Mouse (Mus musculus) c-Kit-negative CD71-positive TER-119-positive erythroid progenitor cells, embryonic 14.5 days (primary cell): Measurements from ENCODE around the gene Stat4.

Experiments
- DNase-seq: peaks from one replicate; pipeline ENCODE4 v3.0.0-alpha.2; 2013; ENCODE audit warnings: low read depth, low spot score

Gene Stat4

DNA sequence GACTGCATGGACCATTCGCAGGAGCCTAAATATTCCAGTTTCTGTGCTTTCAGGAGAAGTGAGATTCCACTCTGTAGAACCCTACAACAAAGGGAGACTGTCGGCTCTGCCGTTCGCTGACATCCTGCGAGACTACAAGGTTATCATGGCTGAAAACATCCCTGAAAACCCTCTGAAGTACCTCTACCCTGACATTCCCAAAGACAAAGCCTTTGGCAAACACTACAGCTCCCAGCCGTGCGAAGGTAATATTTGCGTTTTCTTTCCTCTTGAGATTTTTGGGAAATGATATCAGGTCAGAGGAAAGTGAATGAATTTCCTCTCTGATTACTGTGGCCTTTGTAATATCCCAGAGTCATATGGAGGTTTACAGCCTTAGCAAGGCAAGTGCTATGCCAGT is 115.8 kb downstream of the Stat4 start:
- no peak for DNase-seq

DNA sequence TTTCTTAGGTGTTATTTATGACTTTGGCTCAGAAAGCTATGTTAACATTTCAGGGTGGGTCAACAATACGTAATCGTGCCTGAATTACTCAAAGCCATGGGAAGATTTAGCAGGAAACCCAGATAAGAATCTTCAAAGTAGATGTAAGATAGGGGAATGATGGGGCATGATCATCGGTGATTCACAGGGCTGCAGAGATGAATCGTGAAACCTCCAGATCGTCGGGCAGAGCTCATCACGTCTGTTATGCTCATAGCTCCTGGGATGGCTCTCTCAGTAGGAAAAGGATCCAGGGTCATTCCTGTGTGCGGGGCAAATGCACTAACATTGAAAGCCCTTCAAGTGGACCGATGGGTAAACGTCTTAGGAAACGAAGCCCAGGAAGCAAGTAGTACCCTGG is 120.3 kb downstream of the Stat4 start:
- DNase-seq = no peak

DNA sequence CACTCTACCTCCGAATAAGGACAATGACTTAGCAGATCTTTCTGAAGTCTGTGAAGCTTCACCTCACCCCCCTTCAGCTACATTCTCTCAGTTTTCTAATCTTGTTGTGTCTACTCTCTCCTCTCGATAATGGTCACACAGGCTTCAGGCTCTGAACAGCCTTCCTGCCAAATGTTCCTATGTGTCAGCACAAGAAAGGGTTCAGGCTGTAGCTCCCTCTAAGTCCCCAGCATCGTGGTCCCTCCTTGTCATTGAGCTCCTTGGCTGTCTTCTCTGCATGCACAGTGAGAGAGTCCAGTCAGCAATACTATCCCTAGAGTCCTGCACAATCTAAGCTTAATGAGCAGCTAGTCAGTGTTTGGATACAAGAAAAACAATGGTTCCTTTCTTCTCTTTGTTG is 124.3 kb downstream of the Stat4 start:
- DNase-seq = no peak

DNA sequence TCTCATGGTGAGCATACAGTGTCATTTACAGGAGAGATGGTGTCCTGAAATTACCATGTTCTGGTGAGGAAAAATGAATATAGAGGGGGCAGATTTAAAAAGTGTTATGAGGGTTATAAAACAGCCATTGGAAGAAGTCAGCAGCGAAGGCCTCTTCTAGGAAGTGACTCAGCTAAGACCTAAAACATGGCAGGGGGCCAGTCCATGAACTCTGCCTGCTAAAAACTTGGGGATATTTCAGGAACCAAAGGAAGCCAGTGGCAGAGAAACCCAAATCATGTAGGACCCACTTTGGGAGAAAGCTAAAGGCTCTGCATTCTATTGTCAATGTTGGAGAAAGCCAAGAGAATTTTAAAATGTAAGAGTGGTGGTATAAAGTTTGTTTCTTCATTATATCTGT is 125.4 kb downstream of the Stat4 start:
- no peak for DNase-seq

DNA sequence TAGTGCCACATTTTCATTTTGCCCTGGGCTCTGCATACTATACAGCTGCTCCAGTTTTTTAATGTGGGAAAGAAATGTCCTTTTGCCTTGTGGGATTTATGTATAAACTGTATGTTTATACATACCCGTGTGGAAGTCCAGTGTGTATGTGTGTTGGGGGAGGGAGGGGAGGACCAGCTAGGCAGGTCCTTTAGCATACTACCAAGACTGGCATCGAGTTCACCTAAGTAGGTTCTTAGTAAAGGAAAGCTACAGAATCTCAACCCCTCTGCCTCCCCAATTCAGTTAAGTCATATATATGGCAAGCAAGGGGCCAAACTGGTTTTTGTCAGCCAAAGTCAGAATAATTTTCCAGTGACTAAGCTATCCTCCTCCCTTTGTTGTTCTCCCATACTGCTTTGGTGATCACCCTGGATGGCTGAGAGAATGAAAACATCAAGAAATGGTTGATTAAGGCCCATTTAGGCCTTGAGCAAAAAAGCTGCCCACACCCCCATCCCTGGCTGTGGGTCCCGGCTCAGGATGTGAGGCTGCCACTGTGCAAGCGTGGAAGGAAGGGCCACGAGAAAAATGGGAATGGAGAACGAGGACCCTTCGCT is 126.2 kb downstream of the Stat4 start:
- DNase-seq = no peak

DNA sequence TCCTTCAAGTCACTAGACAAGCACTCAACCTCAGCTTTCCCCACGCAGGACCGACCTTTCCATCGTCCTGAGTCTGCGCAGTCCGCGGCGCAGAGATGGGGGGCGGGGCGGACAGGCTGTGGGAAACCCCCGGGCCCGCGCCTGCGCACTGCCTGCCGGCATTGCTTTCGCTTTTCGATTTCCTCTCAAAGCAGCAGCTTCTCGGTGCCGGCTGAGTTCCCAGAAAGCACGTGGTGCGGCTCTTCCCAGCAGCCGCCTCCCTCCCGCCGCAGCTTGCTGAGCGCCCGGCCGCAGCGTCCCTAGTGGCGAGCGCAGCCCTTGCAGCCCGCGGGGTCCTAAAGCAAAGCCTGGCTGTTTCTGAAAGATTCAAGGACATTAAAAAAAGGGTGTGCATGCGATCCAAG is 126.7 kb downstream of the Stat4 start:
- DNase-seq = peak; percentile 93

DNA sequence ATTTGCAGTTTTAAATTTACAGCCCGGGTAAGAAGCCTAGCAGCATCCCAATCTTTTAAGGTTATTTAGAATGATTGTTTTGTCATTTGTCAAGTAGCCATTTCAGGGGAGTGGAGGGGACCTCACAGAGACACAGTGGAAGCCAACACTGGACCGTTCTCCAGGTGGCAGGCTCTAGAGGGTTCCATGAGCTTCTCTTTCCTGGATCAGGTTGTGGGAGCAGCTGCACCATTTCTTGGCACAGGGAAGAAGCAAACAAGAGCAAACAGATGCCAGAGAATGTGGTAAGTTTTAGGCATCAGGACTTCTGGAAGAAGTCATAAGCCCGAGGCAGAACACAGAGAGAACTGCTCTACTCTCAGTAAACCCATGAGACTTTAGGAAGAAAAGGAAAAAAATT is 129.5 kb downstream of the Stat4 start:
- DNase-seq = no peak

DNA sequence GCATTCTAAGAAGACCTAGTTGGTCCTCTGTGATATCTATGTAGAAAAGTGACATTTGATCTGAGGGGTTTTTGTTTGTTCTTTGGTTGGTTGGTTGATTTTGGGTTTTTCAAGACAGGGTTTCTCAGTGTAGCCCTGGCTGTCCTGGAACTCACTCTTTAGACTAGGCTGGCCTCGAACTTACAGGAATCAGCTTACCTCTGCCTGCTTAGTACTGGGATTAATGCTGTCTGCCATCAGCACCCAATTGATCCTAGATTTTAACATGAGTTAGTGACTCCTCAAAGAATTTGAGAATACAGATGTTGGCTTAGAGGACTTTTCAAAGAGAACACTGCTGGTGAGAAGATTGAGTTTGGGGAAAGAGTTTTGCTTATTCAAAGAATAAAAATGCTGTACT is 130.8 kb downstream of the Stat4 start:
- DNase-seq = no peak

DNA sequence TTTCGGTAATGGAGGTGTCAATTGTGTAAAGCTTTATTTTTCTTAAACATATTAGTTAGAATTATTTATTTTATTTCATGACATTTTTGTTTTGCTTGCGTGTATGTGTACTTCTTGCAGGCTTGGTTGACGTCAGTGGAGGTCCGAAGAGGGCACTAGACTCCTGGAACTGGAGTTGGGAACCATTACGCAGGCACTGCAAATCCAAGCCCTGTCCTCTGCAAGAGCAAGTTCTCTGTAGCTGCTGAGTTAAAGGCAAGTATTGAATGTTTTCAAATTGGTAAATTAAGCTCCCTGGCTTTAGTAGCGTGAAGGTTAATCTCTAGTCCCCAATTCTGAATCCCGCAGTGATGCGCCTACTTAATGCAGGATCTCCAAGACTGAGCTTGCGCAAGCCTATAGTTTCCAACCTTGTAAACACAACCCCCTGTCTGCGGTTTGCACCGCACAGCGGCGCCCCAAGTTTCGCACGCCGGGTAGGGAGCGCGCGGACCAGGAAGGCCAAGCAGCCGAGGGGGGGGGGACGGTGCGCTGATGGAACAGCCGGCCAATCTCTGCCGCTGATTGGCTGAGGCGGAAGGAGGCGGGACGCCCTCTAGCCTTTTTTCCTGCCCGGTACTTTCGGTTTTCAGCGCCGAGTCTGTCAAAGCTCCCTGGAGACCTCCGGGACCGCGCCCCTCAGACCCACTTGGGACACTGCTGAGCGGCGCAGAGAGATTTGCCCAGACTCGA is 132.1 kb downstream of the Stat4 start, which contains the start of gene Stat1:
TSS of gene Stat1 (plus strand) at position 581 of the 732 bp plus-strand sequence.
- DNase-seq = peak; percentile 87

DNA sequence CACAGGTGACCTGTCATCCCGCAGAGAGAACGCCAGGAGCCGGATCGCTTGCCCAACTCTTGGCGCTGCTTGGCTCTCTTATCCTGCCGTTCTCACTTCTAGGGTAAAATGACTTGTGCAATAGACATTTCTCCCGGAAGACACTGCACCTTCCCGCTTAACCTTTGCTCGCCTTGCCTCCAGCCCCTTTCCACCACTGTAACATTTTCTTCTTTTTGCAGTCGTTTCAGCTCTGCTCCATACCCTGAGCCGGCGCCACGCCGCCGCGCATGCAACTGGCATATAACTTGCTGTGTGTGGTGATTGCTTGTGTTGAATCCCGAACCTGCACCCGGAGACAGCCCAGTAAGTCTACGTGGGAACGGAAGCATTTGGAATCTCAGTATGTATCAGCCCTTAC is 132.7 kb downstream of the Stat4 start:
- DNase-seq = peak; percentile 17

DNA sequence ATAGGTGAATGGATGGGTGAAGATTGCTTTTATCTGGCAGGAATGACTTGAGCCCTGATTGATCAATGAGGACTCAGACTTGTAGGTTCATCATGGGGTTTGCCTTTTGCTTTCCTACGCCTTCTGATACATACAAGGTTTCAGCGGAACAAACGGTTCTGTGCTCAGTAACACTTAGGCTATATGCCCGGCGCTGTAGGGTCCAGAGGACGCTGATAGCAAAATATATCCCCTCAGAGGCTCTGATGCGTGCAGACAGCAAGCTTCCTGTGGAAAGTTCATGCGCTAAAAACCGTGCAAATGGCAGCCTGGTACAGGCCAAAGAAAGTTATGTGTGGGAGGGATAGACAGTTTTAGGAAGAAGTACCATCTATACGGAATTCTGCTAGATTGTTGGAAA is 133.2 kb downstream of the Stat4 start:
- peak; percentile 4 for DNase-seq

DNA sequence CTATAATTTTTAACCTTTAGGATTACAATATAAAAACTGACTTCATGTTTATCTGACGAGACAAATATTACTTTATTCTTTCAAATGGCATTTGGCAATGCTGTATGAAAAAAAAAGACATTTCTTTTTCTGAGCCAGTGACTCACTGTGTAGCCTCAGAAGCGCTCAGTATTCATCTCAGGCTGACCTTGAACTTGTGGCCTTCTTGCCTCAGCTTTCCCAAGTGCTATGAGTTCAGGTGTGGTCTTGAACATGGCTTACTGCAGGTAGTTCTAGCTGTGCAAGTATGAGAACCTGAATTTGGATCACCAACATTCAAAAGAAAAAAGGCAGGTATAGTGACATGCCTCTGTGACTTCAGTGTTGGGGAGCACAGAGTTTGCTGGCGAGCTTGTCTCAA is 134.1 kb downstream of the Stat4 start:
- DNase-seq = no peak

DNA sequence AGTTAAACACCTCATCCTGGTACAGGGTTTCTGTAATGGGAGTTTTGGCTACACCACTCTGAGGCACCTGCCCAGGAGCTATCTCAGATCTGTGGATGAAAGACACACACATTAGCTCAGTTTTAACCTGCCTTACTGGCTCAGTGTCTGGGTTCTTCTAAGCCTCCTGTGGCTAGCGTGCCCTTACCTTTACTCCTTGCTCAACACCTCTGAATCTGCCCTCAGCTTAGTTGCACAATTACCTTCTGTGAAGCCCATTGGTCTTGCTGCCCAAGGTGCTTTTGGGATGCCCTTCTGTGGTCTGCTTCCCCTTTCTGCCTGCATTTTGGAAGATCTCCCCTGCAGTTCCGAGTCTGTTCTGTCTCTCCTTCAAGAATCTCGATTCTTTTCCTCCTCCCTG is 137.9 kb downstream of the Stat4 start:
- DNase-seq = no peak

DNA sequence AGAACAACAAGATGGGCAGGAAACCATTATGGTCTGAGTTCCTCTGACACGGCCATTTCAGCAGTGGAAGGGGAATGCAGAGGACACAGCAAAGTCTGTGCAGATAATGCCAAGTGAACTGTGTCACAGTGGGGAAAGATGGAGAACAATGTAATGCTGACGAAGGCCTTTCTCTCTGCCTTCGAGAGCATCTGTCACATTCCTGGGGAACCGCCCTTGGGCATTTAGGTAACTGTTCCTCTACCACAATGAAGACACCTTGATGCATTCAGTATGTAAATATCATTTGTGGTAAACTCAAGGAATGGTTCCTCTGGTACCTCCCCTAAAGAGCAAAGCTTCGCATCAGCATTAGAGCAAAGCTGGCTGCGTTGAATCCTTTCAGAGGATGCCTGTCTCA is 140.4 kb downstream of the Stat4 start:
- no peak for DNase-seq

DNA sequence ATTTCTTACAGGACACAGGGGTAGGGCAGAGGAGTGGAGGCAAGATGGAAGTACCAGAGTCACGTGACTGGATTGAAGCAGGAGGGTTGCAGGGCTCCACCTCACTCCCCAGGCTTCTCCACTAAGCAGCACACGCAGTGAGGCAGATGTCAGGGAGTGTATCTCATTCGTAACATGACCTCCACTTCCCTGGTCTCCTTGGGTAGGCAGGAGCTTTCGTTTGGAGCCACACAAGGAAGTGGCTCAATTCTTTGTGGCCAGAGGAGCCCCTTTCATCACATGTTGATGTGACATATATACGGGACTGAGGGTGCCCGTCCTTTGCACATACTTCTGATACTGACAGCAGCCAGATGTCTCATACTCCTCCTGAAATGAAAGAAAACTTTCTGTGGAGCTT is 142.8 kb downstream of the Stat4 start:
- no peak for DNase-seq

DNA sequence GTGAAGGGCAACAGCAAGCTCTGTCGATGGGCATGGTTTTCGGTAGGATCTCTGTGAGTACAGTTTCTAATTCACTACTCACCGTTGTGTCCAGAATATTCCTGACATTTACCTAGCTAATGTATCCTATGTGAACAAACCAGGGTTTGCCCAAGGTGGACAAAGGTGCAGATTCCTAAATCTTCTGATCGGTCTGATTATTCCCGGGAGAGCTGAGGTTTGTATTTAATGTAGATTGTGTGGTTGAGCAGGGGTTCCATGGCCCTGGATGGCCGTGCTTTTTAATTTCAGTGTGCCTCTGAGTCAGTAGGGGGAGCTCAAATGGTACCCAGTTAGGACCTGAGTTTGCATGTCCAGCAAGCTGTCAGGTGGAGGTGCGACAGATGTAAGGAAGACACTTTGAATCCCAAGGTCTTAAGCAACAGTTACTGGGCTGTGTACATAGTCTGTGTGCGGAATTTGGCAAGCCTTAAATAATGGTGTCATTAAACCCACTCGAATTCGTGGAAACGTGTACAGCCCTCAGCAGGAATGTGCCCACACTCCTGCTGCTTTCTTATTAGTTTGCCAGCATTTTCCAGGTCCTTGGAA is 144.9 kb downstream of the Stat4 start:
- DNase-seq = no peak

DNA sequence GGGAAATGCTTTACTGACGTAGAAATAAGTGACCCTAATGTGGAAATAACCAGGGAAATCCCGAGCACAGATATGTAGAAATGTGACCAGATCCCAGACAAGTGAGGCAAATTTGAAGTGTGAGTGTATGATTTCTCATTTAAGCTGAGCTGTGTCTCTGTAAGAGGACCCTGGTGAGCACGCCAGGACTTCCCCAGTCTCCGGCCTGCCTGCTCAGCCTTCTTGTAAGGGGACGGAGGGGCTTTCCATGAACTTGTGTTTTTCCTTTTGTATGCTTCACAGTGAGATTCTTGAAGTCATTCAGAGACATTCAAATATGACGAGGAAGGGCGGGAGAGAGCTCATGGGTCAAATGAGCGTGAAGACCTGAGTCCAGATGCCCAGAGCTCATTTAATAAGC is 146.3 kb downstream of the Stat4 start:
- DNase-seq = no peak

DNA sequence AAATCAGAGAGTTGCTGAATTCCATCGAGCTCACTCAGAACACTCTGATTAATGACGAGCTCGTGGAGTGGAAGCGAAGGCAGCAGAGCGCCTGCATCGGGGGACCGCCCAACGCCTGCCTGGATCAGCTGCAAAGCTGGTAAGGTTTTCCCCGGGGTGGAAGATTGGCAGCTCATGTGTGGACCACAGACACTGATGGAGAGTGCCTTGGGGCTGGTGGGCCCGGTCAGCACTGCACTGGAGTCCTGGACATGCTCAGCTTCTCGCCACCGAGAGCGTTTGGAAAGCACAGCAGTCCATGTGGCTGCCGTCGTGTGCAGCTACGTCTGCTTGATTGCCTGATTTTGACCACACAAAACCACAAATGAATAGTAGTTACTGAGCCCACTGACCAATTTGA is 150.3 kb downstream of the Stat4 start:
- no peak for DNase-seq

DNA sequence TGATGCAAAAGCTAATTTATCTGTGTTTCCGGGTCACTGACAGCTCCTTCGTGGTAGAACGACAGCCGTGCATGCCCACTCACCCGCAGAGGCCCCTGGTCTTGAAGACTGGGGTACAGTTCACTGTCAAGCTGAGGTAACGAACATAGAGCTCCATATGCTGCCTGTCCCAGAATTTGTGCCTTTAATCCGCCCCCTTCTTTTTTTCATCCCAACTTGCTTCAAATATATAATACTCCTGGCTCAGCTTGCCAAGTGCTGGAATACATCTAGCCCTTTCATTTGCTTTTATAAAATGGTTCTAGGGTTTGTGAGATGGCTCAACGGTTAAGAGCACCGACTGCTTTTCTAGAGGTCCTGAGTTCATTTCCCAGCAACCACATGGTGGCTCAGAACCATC is 153.6 kb downstream of the Stat4 start:
- DNase-seq = no peak

DNA sequence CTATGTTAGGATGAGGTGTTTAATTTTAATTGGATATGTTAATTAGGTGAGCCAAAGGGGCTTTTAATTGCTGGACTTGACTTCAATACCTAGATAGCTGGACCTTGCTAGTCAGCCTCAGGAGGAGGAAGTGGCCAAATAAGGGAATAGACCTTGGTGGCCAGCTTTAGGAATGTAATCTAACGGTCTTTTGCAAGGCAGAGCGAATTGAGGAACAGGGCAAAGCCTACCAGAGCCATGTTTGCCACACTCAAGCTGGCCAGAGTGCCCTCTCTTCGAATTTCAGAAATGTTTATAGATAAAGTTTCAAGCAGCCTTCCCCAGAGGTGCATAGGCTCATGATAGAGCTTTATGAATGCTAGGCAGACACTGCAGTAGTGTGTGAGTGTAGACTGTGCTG is 154.5 kb downstream of the Stat4 start:
- no peak for DNase-seq

DNA sequence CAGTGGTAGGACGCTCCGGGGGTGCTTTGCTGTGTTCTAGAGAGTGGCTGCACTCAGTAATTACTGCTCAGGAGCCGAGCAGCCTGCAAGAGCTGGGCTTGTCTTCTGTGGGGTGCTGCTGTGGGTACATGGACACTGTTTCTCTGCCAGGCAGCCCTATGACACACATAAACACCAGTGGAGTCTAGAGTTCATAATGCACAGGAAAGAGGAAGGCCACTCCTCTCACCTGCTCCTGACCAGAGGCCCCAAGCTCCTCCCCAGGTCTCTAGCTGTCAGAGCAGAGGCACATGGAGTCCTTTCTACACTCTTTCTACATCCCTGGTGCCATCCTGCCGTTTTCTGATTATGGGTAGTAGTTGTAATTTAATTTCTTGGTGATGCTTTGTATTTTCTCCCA is 155.2 kb downstream of the Stat4 start:
- no peak for DNase-seq

DNA sequence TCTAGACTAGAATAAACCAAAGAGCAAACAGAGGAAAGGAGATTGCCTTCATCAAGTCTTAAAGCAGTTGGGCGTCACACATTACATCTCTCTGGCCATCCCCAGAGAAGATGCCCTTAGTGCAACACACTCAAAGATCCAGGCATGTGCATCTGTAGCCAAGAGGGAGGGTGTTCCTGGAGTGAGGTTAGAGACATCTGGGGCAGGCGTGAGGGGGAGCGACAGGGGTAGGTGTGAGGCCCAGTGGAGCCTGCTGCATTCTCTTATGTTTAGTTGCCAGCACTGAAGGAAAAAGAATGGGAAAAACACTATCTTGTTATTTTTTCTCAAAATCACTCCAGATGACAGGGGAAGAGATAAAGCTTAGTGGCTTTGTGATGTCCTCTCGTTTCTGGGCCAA is 156.2 kb downstream of the Stat4 start:
- DNase-seq = no peak

DNA sequence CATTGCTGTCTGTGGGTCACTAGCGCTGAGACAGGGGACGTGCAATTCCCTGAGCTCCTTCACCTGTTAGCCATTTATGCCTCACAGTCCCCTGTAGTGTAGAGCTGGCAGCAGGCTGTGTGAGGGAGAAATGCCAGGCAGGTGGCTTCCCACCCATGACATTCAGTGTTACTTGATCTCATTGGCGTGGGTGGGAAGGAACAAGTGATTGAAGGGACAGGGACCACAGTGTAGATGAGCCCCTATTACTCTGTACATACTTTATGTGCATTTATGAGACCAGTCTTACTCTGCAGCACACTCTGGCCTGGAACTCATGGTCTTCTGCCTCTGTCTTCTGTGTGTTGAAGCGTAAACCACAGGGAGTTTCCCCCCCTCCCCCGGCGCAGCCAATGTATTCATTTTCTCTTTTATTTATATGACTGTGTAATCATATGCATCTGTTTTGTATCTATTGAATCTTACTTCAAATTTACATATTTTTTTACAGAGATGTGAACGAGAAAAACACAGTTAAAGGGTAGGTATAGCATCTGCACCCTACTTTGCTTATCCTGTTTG is 156.7 kb downstream of the Stat4 start:
- no peak for DNase-seq
